Mouse (Mus musculus): ENCODE data around the gene Atoh8. TPM values are rescaled to one million over a fixed set of nuclear protein-coding genes. Genes with fewer than 3 reads are reported as not detected.

Atoh8 gene
- polyA plus RNA-seq (2021; fragmentation: Nextera tagmentation), result 0.63 and 1.0 TPM in 2 replicates
- long read RNA-seq, experiment 1, partial matches to known transcripts, result 0 of 2 reads
- long read RNA-seq, experiment 1, other reads (novel, unspliced or antisense), result 1 of 2 reads
- long read RNA-seq, experiment 2, partial matches to known transcripts, result 0 of 1 reads
- long read RNA-seq, experiment 2, other reads (novel, unspliced or antisense), result 0 of 1 reads

GRCm38 (mm10) chr6:72235098-72235806 lies at the start of gene Atoh8:
Gene Atoh8 (minus strand): TSS chr6:72235577.

Other genes starting within 250 kb of the Atoh8 start
- 62.5 and 126 TPM in 2 replicates for gene St3gal5, start 138.0 kb downstream of the Atoh8 start, polyA plus RNA-seq (2021; fragmentation: Nextera tagmentation)
- gene Sftpb, start 69.0 kb upstream of the Atoh8 start, polyA plus RNA-seq (2021; fragmentation: Nextera tagmentation), result not detected in 2 replicates
- 27.1 and 33.1 TPM in 2 replicates for gene Usp39, start 109.6 kb upstream of the Atoh8 start, polyA plus RNA-seq (2021; fragmentation: Nextera tagmentation)
- gene 0610030E20Rik, start 111.7 kb upstream of the Atoh8 start, polyA plus RNA-seq (2021; fragmentation: Nextera tagmentation), result 9.2 and 11.7 TPM in 2 replicates
- gene Tmem150a, start 119.9 kb upstream of the Atoh8 start, polyA plus RNA-seq (2021; fragmentation: Nextera tagmentation), result 1.8 and 3.7 TPM in 2 replicates
- 123 and 127 TPM in 2 replicates for gene Rnf181, start 131.4 kb upstream of the Atoh8 start, polyA plus RNA-seq (2021; fragmentation: Nextera tagmentation)
- 18.9 and 19.9 TPM in 2 replicates for gene Vamp5, start 144.9 kb upstream of the Atoh8 start, polyA plus RNA-seq (2021; fragmentation: Nextera tagmentation)
- gene Vamp8, start 155.1 kb upstream of the Atoh8 start, polyA plus RNA-seq (2021; fragmentation: Nextera tagmentation), result 42.8 and 51.0 TPM in 2 replicates
- gene Ggcx, start 178.7 kb upstream of the Atoh8 start, polyA plus RNA-seq (2021; fragmentation: Nextera tagmentation), result 6.0 and 6.1 TPM in 2 replicates
- 106 and 136 TPM in 2 replicates for gene Mat2a, start 204.0 kb upstream of the Atoh8 start, polyA plus RNA-seq (2021; fragmentation: Nextera tagmentation)